Mouse (Mus musculus) heart, postnatal 0 days (tissue): Measurements from ENCODE around the gene Arid1b.

Experiments used
- CTCF ChIP-seq: IDR thresholded peaks from 2 replicates; pipeline ENCODE4 v1.5.1; 2016; ENCODE audit warnings: antibody characterized with exemption, control low read depth, low read depth
- EP300 ChIP-seq: IDR thresholded peaks from 2 replicates; pipeline ENCODE4 v1.6.1; 2016; ENCODE audit warnings: antibody characterized with exemption, low read depth

DNA sequence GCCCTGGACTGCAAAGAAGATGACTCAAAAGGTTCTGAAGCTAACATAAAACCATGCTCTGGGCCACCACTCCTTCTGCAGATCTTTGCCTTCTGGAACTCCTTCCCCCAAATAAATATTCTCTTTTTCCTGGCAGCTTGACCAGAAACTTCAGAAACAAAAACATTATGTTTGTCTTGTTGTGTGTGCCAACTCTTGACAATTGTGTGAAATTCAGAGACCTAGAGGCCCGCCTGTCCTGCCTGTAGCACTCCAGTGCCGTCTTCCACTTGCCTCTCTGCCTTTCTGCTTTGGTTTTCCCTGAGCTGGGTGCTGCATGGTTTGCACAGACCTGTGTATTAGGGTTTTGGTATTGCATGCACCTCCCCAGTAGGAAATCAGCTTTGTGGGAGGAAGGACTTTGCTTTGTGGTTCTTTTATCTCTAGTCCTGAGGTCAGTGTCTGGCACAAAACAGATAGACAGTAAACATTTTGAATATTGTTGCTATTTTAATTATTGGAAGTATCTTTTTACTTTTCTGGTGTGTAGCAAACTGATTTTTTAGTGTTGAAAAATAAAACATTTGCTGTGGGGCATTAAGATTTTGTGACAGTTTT is 114.5 kb downstream of the Arid1b start:
- TF ChIP-seq CTCF, result no peak
- no peak for TF ChIP-seq EP300
